Mouse (Mus musculus) adrenal gland, postnatal 36 days (tissue): ENCODE measurements around the gene Adgb. TPM values are rescaled to one million over a fixed set of nuclear protein-coding genes. Genes with fewer than 3 reads are reported as not detected.

Experiments used
- DNase-seq, 2 experiments: peaks; one replicate each; pipeline ENCODE4 v3.0.0; 2021; ENCODE audit warnings: mixed read lengths in 1 of 2
- long read RNA-seq, 2 experiments: library from polyadenylated mRNA; stranded (forward); transcript quantifications; one replicate each; pipeline ENCODE4 v2.0.0; 2021; ENCODE audit warnings: borderline sequencing depth in 2 of 2
- total RNA-seq, 2 experiments: library from RNA; stranded (reverse); gene quantifications; 2 replicates each; pipeline ENCODE4 v1.2.3; 2021

Adgb gene
- total RNA-seq = under 1 TPM; 0.40 to 0.76 TPM
- long read RNA-seq, experiment 1 = 0 reads
- long read RNA-seq, experiment 2 = 0 reads

DNA sequence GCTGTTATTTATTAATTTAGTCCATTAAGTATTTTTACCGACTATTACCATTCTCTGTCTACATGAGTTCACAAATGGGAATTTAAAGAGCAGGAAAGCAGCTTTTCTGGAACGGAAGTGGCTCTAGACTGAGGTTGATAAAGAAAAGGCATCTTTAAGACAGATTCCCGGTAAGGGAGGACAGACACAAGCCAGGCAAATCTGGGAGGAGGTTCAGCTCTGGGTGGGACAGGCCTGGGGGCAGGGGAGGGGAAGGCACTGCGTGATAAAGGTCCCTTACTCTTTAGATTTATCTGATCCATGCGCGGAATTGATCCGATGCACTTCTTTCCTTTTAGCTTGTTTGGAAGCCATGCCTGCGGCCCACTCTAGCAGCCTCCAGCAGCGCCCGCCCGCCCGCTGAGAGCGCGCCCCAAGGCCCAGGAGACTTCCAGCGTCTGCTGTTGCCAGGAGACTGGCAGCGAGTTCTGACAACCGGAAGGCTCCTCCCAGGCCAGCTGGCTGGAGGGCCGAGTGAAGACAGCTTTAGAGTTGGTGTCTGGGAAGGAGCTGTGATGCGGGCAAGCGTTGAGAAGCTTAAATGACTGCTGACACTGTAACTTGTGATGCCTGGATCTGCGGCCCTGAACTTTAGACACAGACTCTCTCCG lies at the start of gene Adgb:
Gene Adgb (minus strand): TSS at position 366 of the 650 bp plus-strand sequence.
- peak; percentile 78 to 80 for DNase-seq

- no peak for DNase-seq
Observed at GRCm38 (mm10) chr10:10480139-10480538, 8.0 kb upstream of the Adgb start.

GRCm38 (mm10) chr10:10477429-10477828 lies 5.3 kb upstream of the Adgb start:
- peak in 1 of 2 experiments; percentile 2 for DNase-seq

- DNase-seq = no peak
Observed at GRCm38 (mm10) chr10:10476956-10477355, 4.8 kb upstream of the Adgb start.

GRCm38 (mm10) chr10:10476549-10476948 lies 4.4 kb upstream of the Adgb start:
- DNase-seq = no peak

GRCm38 (mm10) chr10:10468699-10469547 lies 3.2 kb downstream of the Adgb start:
- DNase-seq = no peak

DNA sequence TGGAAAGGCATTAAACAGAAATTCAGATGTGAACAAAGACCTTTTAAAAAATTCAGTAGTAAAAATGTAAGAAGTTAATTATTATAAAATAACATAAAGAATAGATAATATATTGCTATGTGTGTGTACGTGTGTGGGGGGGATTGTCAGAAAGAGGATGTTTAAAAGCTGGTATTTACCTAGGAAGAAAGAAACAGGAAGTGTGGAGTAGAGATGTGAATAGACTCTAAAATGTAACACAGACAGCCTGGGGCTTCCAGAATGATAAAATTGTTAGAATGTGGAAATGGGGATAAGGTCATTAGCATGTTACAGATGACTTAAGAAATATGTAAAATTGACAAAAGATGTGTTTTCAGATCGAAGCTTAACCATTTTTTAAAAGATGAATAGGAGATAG lies 12.0 kb downstream of the Adgb start:
- no peak for DNase-seq

- peak in 1 of 2 experiments; percentile 8 for DNase-seq
Observed at GRCm38 (mm10) chr10:10456991-10457390, 15.1 kb downstream of the Adgb start.

- DNase-seq = peak; percentile 33 to 34
Observed at GRCm38 (mm10) chr10:10449067-10449466, 23.1 kb downstream of the Adgb start.

- no peak for DNase-seq
Observed at GRCm38 (mm10) chr10:10444841-10445466, 27.2 kb downstream of the Adgb start.

DNA sequence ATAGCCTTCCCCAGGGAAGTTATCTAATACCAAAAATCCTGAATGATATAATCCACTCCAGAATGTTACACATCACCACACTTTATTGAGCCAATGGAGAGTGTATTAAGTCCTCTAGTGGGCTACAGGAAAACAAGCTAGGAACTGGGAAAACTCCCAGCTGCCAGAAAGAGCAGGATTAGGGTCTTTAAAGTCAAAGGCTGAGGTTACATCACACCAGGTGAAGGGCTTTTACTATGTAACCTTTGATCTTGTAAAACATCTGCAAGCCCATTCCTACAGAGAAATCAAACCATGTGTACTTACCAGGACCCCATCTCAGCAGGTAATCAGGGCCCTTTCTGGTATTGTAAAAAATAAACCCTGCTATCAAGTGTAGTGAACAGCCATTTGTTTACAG lies 28.6 kb downstream of the Adgb start:
- no peak for DNase-seq

DNA sequence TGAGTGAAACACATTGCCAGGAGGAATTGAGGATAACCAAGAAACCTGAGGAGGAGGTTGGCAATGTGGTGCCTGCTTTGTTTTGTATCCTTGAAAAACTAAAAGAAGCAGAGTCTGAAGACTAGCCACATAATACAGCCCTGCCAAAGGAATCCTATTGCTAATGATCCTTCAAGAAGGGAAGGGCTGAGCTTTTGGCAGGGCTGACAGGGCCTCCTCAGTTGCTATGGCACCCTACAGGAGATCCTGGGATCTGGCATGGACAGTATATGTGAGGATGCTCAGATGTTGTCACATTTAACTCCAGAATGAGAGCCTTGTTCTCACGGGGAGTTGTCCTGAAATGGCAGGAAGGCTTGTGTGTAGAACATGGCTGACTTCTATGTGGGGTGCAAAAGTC lies 37.1 kb downstream of the Adgb start:
- no peak for DNase-seq

DNA sequence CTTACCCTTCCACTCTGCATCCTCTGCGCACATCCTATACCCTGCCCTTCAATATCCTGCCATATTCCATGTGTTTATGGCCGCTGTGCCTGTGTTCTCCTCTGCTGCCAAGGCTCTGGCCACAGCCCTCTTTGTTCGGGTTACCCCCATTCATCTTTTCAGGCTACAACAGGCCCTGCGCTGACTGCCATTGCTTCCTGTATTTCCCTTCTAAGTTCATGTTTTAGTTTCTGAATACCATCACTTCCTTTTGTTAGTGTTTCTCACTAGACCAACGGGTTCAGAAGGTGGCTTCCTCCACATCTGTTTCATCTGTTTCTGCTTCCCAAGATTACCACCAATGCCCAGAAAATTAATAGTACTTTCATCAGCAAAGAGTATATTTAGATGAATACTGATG lies 42.5 kb downstream of the Adgb start:
- DNase-seq = no peak

- DNase-seq = no peak
Observed at GRCm38 (mm10) chr10:10429032-10429431, 43.1 kb downstream of the Adgb start.

DNA sequence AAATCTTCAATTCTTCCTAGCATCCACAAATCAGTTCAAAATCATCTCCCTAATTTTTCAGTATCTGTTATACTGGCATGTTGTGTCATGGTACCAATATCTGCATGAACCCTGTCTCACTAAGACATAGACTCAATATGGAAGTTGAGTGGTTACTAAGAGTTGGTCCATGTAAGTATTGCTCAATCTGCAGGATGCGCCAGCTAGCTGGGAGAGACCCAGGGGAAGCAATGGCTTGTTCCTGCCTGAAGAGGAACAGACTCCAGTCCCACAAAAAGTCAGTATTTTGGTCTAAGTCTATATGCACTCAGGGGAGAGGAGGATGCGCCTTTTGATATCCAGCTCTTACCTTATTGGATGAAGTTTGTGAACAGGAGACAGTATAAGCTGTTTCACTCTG lies 47.7 kb downstream of the Adgb start:
- no peak for DNase-seq

DNA sequence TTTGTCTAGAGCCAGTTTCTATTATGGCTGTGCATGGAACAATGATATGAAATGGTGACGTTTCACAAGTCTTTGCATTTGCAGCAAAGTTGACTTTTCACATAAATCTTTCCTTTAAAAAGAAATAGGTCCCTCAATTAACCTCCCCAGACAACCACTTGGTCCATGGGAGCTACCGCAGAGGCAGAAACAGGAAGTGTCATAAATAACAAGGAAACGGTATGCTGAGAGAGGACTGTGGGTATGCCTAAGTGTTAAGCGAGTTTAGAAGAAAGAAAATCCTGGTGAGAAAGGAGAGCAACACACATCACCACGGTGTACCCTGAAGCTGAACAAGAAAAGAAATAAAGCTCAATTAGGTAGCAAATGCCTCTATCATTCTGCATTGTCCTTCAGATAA lies 61.1 kb downstream of the Adgb start:
- no peak for DNase-seq

GRCm38 (mm10) chr10:10408166-10408565 lies 64.0 kb downstream of the Adgb start:
- peak in 1 of 2 experiments; percentile 3 for DNase-seq

DNA sequence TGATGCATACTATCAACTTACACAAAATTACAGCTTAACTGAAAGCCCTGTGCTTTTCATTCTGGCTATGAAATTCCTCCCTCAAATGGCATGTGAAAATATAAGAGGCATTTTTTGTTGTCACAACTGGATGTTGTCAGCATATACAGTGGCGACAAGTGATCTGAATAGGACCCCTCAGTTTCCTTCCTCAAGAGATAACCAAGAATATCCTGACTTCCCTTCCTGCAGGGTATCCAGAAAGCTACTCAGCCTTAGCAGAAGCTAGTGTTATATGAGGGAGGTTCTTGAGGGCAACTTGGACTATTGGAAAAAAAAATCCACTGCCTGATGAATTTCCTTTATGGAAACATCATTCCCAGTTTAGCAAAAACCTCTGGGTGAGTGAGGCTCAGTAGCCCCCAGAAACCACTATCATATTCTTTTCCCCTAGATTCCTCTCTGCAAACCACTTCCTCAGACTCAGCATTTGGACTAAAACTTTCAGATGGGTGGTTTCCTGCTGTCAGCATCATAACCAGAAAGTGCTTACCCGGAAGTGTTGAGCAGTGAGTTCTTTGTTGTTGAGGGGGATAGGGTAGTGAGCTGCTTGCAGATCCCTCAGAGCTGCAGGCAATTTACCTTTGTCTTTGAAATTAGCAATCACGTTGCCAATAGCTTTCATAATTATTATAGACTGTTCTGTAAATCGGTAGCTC lies 76.2 kb downstream of the Adgb start:
- DNase-seq = no peak

DNA sequence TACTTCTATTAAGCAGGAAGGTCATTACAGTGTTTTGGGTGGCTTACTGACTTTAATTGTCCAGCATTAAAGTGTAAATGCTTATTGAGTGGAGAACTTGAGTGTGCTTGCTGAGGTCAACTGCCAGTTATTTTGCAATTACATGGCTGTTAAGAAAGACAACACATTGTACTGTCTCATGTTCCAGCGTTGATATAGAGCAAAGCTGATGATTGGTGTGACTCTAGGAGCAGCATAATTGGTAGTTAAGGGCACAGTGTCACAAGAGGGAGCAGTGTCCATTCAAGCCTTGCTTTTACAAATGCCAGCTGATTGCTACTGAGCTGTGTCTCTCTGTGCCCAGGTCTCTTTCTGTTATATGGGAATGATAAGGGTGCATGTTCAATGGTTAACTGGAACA lies 97.5 kb downstream of the Adgb start:
- DNase-seq = no peak

- no peak for DNase-seq
Observed at GRCm38 (mm10) chr10:10364025-10364424, 108.1 kb downstream of the Adgb start.

DNA sequence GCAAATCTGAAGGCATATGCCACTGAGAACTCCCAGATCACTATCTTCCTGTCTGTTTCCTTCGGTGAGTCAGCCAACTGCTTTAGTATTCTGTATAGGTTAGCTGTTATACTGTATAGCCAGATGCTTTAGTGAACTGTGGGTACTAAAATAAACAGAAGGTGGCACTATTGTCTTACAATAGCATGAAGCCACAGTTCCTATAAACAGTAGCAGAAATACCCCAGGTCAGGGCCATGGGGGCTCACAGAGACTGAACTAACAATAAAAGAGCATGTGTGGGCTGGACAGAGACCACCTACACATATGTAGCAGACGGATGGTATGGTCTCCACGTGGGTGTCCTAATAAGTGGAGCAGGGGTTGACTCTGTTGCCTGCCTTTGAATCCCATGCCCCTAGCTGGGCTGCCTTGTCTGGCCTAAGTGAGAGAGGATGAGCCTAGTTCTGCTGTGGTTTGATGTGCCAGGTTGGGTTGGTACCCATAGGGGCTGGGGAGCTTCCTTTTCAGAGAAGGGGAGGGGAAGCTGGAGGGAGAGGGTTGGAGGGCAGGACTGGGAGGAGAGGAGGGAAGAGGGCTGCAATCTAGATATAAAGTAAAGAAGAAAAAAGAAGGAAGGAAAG lies 116.4 kb downstream of the Adgb start:
- no peak for DNase-seq

DNA sequence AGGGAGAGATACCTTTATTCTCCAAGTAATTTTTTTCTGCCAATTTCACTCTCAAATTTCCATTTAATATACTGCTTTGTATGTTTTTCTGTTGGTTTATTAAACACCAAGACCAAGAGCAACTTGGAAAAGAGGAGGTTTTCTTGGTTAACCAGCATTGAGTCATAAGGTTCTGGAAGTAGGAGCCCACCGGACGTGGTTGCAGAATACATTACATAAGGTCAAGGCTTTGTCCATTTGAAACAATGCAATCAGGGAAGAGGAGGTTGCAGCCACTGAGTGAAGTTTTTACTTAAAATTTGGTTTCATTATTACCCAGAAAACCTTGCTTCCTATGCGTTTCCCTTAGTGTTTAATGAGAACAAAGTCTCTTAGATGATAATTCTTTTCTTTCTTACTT lies 119.9 kb downstream of the Adgb start:
- no peak for DNase-seq
